Mouse (Mus musculus) embryonic facial prominence, embryonic 12.5 days (tissue): ENCODE measurements around the gene Xlr4b. TPM values are rescaled to one million over a fixed set of nuclear protein-coding genes. Genes with fewer than 3 reads are reported as not detected.

ENCODE experiments used
- polyA plus RNA-seq: library from polyadenylated mRNA; unstranded; fragments of >200 nt; fragmentation: Nextera tagmentation; extraction: Ambion mirVana; gene quantifications from 2 replicates; pipeline ENCODE4 v1.2.1, GENCODE M21; 2016

Gene Xlr4b
- polyA plus RNA-seq, 1 experiment from 2014 or later = 0.69 TPM

Other genes starting within 250 kb of the Xlr4b start
- gene Zfp185, start 227.0 kb upstream of the Xlr4b start, polyA plus RNA-seq = 11.3 TPM in 2 replicates
- gene Pnma5, start 177.2 kb upstream of the Xlr4b start, polyA plus RNA-seq = 0.09 TPM in 1 of 2 replicates, not detected in the other
- 0.10 and 0.35 TPM in 2 replicates for gene Pnma3, start 149.5 kb upstream of the Xlr4b start, polyA plus RNA-seq
- 0.68 and 1.1 TPM in 2 replicates for gene Xlr4a, start 131.9 kb upstream of the Xlr4b start, polyA plus RNA-seq
- 1.9 and 3.6 TPM in 2 replicates for gene Xlr3a, start 117.2 kb upstream of the Xlr4b start, polyA plus RNA-seq
- 0.05 and 0.18 TPM in 2 replicates for gene Gm14685, start 97.3 kb upstream of the Xlr4b start, polyA plus RNA-seq
- gene Xlr5b, start 65.5 kb upstream of the Xlr4b start, polyA plus RNA-seq = not detected in 2 replicates
- gene DXBay18, start 64.9 kb upstream of the Xlr4b start, polyA plus RNA-seq = not detected in 2 replicates
- gene Spin2d, start 37.3 kb upstream of the Xlr4b start, polyA plus RNA-seq = not detected in 2 replicates
- gene Xlr3b, start 22.1 kb upstream of the Xlr4b start, polyA plus RNA-seq = 10.4 and 11.2 TPM in 2 replicates
- 11.6 and 11.8 TPM in 2 replicates for gene F8a, start 14.0 kb downstream of the Xlr4b start, polyA plus RNA-seq
- 0.47 TPM in 1 of 2 replicates, not detected in the other for gene Xlr4c, start 28.8 kb downstream of the Xlr4b start, polyA plus RNA-seq
- not detected in 2 replicates for gene Xlr3c, start 51.1 kb downstream of the Xlr4b start, polyA plus RNA-seq
- not detected in 2 replicates for gene Xlr5a, start 78.6 kb downstream of the Xlr4b start, polyA plus RNA-seq
- gene Xlr5c, start 78.6 kb downstream of the Xlr4b start, polyA plus RNA-seq = not detected in 2 replicates
- not detected in 2 replicates for gene Gm45015, start 122.5 kb downstream of the Xlr4b start, polyA plus RNA-seq
- gene Zfp275, start 128.3 kb downstream of the Xlr4b start, polyA plus RNA-seq = 21.2 and 21.6 TPM in 2 replicates
- not detected in 2 replicates for gene Gm18336, start 184.4 kb downstream of the Xlr4b start, polyA plus RNA-seq
- 0.19 and 0.29 TPM in 2 replicates for gene Zfp92, start 196.8 kb downstream of the Xlr4b start, polyA plus RNA-seq
- gene Trex2, start 221.0 kb downstream of the Xlr4b start, polyA plus RNA-seq = not detected in 2 replicates
- 81.1 and 85.4 TPM in 2 replicates for gene Haus7, start 244.7 kb downstream of the Xlr4b start, polyA plus RNA-seq